Mouse (Mus musculus) CH12.LX (cell line): Measurements from ENCODE around the gene Gm13285. TPM values are rescaled to one million over a fixed set of nuclear protein-coding genes. Genes with fewer than 3 reads are reported as not detected.
"Not testable (repeated sequence)": the region's sequence is repeated elsewhere in the genome, so short reads cannot be mapped to it uniquely, and the experiment has no call there.

Experiments used
- DNase-seq: peaks from one replicate; pipeline ENCODE4 v3.0.0-alpha.2; 2013; ENCODE audit errors: extremely low read depth
- H3K27ac ChIP-seq: 2 replicates; pipeline ENCODE4 v1.5.1; 2012; ENCODE audit warnings: low read depth, mild to moderate bottlenecking, control low read depth, moderate library complexity; ENCODE audit not compliant: insufficient read depth
- H3K27me3 ChIP-seq: replicated peaks from 2 replicates; pipeline ENCODE3; 2012; ENCODE audit warnings: inconsistent platforms
- H3K36me3 ChIP-seq, 2 experiments: replicated peaks in 1 of 2; 2 replicates each; pipeline versions ENCODE3 to v1.6.1; 2012; ENCODE audit warnings: inconsistent platforms in 1 of 2, low read length in 1 of 2, mild to moderate bottlenecking in 1 of 2, mixed read lengths in 1 of 2, moderate library complexity in 1 of 2; ENCODE audit not compliant: control insufficient read depth in 1 of 2, insufficient read depth in 1 of 2
- H3K4me1 ChIP-seq, 2 experiments: 2 replicates each; pipeline ENCODE4 v1.6.1; 2012; ENCODE audit warnings: inconsistent platforms in 1 of 2, moderate library complexity in 1 of 2; ENCODE audit not compliant: insufficient read depth in 2 of 2, control insufficient read depth in 1 of 2
- H3K4me2 ChIP-seq: 2 replicates; pipeline ENCODE4 v1.6.1; 2012; ENCODE audit warnings: low read depth, mild to moderate bottlenecking, control low read depth; ENCODE audit not compliant: poor library complexity, insufficient read depth, severe bottlenecking
- H3K4me3 ChIP-seq, 3 experiments: fragments of 150-350 bp in 1 of 3; sonication (generic) in 1 of 3; replicated peaks in 1 of 3; 2 replicates each; pipeline versions ENCODE3 to v1.5.1; 2011 to 2012; ENCODE audit warnings: low read depth in 2 of 3, low read length in 2 of 3, mild to moderate bottlenecking in 2 of 3, moderate library complexity in 2 of 3, control low read depth in 1 of 3, improper control_type of control experiment in 1 of 3, inconsistent platforms in 1 of 3, mixed read lengths in 1 of 3; ENCODE audit not compliant: poor library complexity in 1 of 3
- H3K79me2 ChIP-seq: replicated peaks from 2 replicates; pipeline ENCODE4 v1.6.1; 2012; ENCODE audit warnings: mild to moderate bottlenecking, moderate library complexity; ENCODE audit not compliant: control insufficient read depth, poor library complexity, insufficient read depth, severe bottlenecking; ENCODE audit errors: extremely low read depth
- H3K9ac ChIP-seq: 2 replicates; pipeline ENCODE4 v1.6.1; 2012; ENCODE audit warnings: low read depth, mild to moderate bottlenecking, control low read depth, moderate library complexity; ENCODE audit not compliant: insufficient read depth
- H3K9me3 ChIP-seq: replicated peaks from 2 replicates; pipeline ENCODE3; 2012; ENCODE audit warnings: low read length, inconsistent platforms, mixed read lengths
- BHLHE40 ChIP-seq: IDR thresholded peaks from 2 replicates; pipeline ENCODE4 v1.6.1; 2011; ENCODE audit warnings: mild to moderate bottlenecking, low read depth, low read length, improper control_type of control experiment
- CTCF ChIP-seq, 2 experiments: IDR thresholded peaks in 1 of 2; conservative IDR thresholded peaks in 1 of 2; 2 replicates each; pipeline ENCODE4 v1.5.1; 2011 to 2012; ENCODE audit warnings: low read depth in 2 of 2, low read length in 2 of 2, improper control_type of control experiment in 1 of 2, inconsistent platforms in 1 of 2, mild to moderate bottlenecking in 1 of 2, moderate library complexity in 1 of 2
- EP300 ChIP-seq: IDR thresholded peaks from 2 replicates; pipeline ENCODE4 v1.6.1; 2011; ENCODE audit warnings: low read length, improper control_type of control experiment
- GABPA ChIP-seq: IDR thresholded peaks from 2 replicates; pipeline ENCODE4 v1.6.1; 2012; ENCODE audit warnings: low read depth, low read length, improper control_type of control experiment, inconsistent platforms; ENCODE audit not compliant: insufficient replicate concordance
- IRF4 ChIP-seq: IDR thresholded peaks from 2 replicates; pipeline ENCODE4 v1.6.1; 2014; ENCODE audit warnings: low read depth, mild to moderate bottlenecking, inconsistent platforms, low read length, improper control_type of control experiment
- JUND ChIP-seq: conservative IDR thresholded peaks from 2 replicates; pipeline ENCODE4 v1.6.1; 2011; ENCODE audit warnings: low read depth, low read length, improper control_type of control experiment
- MAFK ChIP-seq: IDR thresholded peaks from 2 replicates; pipeline ENCODE4 v1.6.1; 2011; ENCODE audit warnings: low read length, improper control_type of control experiment; ENCODE audit not compliant: insufficient replicate concordance
- MAZ ChIP-seq: IDR thresholded peaks from 2 replicates; pipeline ENCODE4 v1.6.1; 2012; ENCODE audit warnings: low read depth, mild to moderate bottlenecking, inconsistent platforms, low read length, improper control_type of control experiment, moderate library complexity
- MXI1 ChIP-seq: IDR thresholded peaks from 2 replicates; pipeline ENCODE4 v1.6.1; 2011; ENCODE audit warnings: mild to moderate bottlenecking, low read depth, low read length, improper control_type of control experiment
- MYC ChIP-seq: IDR thresholded peaks from 2 replicates; pipeline ENCODE4 v1.6.1; 2011; ENCODE audit warnings: low read depth, mild to moderate bottlenecking, improper control_type of control experiment, low read length
- NELFE ChIP-seq: IDR thresholded peaks from 2 replicates; pipeline ENCODE4 v1.6.1; 2011; ENCODE audit warnings: low read depth, low read length, improper control_type of control experiment
- POLR2A ChIP-seq: IDR thresholded peaks from 2 replicates; pipeline ENCODE4 v1.6.1; 2011; ENCODE audit warnings: low read depth, mild to moderate bottlenecking, improper control_type of control experiment, low read length
- POLR2AphosphoS2 ChIP-seq: IDR thresholded peaks from 2 replicates; pipeline ENCODE4 v1.6.1; 2011; ENCODE audit warnings: low read depth, low read length, improper control_type of control experiment
- RCOR1 ChIP-seq: conservative IDR thresholded peaks from 2 replicates; pipeline ENCODE4 v1.6.1; 2012; ENCODE audit warnings: low read depth, mild to moderate bottlenecking, inconsistent platforms, low read length, improper control_type of control experiment
- SIN3A ChIP-seq: IDR thresholded peaks from 2 replicates; pipeline ENCODE4 v1.6.1; 2012; ENCODE audit warnings: low read length, improper control_type of control experiment, inconsistent platforms
- SMC3 ChIP-seq: IDR thresholded peaks from 2 replicates; pipeline ENCODE4 v1.6.1; 2011; ENCODE audit warnings: low read depth, low read length, improper control_type of control experiment
- UBTF ChIP-seq: IDR thresholded peaks from 2 replicates; pipeline ENCODE4 v1.6.1; 2012; ENCODE audit warnings: low read depth, mild to moderate bottlenecking, inconsistent platforms, low read length, improper control_type of control experiment, moderate library complexity
- ZNF384 ChIP-seq: IDR thresholded peaks from 2 replicates; pipeline ENCODE4 v1.6.1; 2012; ENCODE audit warnings: low read depth, low read length, improper control_type of control experiment, inconsistent platforms
- dilution Hi-C: fragments of 300-500 bp; cut with MboI; formaldehyde crosslinking; loops from 2 replicates; pipeline ENCODE4 v1.14.3; 2020; ENCODE audit warnings: low sequenced_read_pairs; ENCODE audit not compliant: extremely low pct_unique_long_range_greater_than_20kb, extremely low pct_ligation_motif_present
- in situ Hi-C: fragments of 300-500 bp; cut with MboI; formaldehyde crosslinking; loops from 3 replicates; pipeline ENCODE4 v1.14.3; 2019; ENCODE audit warnings: low sequenced_read_pairs, low pct_ligation_motif_present, low pct_unique_long_range_greater_than_20kb, mixed read lengths
- polyA plus RNA-seq: library from polyadenylated mRNA; unstranded; fragments of >175 nt; gene quantifications from 2 replicates; pipeline ENCODE4 v1.2.1, GENCODE M21; 2012; ENCODE audit warnings: low read depth; ENCODE audit not compliant: insufficient read length
- total RNA-seq, 2 experiments: library from RNA; depleted of rRNA; stranded (reverse); fragments of 300-350 nt in 1 of 2; fragments of >200 nt in 1 of 2; gene quantifications; 2 replicates each; pipeline ENCODE4 v1.2.3; 2012 to 2014

The Gm13285 gene
- total and polyA plus RNA-seq, 3 experiments: not detected

DNA sequence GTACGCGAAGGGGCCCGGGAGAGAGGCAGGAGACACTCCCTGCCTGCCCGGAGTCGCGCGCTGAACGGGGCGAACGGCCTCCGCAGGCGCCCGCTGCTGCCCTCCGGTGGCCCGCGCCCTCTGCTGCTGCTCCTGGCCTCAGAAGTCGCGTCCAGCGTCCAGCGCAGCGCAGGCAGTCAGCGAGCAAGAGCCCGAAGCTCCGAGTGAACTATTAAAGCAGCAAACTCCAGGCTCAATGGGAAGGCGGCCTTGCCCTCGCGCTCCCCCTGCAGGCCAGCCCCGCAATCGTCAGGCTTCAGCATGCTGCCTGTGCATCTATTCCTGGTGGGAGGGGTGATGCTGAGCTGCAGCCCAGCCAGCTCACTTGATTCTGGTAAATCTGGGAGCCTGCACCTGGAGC, 3.5 kb downstream of the Gm13285 start, which contains the start of gene Gm13287:
Gm13287 (plus strand) TSS at position 301 of the 400 bp plus-strand sequence.
- H3K4me2 ChIP-seq: peak within 1 kb of the TSS; percentile 32; the same call in 1 of the 2 replicates
- peaks cover 11% of the 10 kb centered on the region for H3K27me3 ChIP-seq
- H3K36me3 ChIP-seq, H3K4me1 ChIP-seq, dilution Hi-C loops, H3K9ac ChIP-seq, H3K79me2 ChIP-seq, DNase-seq, H3K27ac ChIP-seq, in situ Hi-C loops, H3K4me3 ChIP-seq, H3K9me3 ChIP-seq: not testable (repeated sequence)

DNA sequence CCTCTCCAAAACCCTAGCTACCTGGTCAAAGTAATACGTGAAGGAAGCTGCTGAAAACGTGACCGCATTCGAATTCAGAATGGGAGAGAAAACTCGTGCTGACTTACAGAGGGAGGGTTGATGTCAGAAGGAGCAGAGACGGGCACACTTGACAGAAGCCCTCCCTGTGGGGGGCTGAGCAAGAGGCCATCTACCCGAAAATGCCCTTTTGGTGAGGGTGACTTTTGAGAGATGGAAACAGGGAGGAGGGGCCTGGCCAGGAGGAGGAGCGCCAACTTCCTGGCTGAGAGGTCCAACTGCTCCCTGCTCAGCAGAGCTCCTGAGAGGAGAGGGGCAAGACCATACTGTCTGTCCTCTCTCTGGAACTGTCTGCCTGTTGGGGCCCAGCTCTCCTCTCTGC, 5.8 kb downstream of the Gm13285 start, which contains the start of gene Gm13288:
Gm13288 (plus strand) TSS at position 301 of the 400 bp plus-strand sequence.
- H3K9me3 ChIP-seq, H3K4me1 ChIP-seq, H3K79me2 ChIP-seq, H3K36me3 ChIP-seq, in situ Hi-C loops, H3K9ac ChIP-seq, H3K27ac ChIP-seq, DNase-seq, dilution Hi-C loops, H3K4me2 ChIP-seq: not testable (repeated sequence)
- Histone ChIP-seq H3K4me3 (peak within 1 kb of the TSS in 1 of 3 experiments; percentile 25), H3K27me3 (peaks cover 30% of the 10 kb centered on the region)

DNA sequence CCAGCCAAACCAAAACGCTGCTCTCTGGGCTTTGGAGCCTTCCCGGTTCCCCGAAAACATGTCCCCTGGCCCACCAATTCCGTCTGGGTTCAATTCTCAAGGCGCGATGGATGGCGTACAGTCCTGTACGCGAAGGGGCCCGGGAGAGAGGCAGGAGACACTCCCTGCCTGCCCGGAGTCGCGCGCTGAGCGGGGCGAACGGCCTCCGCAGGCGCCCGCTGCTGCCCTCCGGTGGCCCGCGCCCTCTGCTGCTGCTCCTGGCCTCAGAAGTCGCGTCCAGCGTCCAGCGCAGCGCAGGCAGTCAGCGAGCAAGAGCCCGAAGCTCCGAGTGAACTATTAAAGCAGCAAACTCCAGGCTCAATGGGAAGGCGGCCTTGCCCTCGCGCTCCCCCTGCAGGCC, 6.3 kb downstream of the Gm13285 start:
- H3K79me2 ChIP-seq, H3K9ac ChIP-seq, H3K9me3 ChIP-seq, in situ Hi-C loops, H3K4me2 ChIP-seq, H3K4me1 ChIP-seq, DNase-seq, dilution Hi-C loops, H3K27ac ChIP-seq, H3K36me3 ChIP-seq: not testable (repeated sequence)
- Histone ChIP-seq H3K4me3 (peak overlapping the region in 1 of 3 experiments; percentile 25), H3K27me3 (peaks cover 36% of the 10 kb centered on the region)

DNA sequence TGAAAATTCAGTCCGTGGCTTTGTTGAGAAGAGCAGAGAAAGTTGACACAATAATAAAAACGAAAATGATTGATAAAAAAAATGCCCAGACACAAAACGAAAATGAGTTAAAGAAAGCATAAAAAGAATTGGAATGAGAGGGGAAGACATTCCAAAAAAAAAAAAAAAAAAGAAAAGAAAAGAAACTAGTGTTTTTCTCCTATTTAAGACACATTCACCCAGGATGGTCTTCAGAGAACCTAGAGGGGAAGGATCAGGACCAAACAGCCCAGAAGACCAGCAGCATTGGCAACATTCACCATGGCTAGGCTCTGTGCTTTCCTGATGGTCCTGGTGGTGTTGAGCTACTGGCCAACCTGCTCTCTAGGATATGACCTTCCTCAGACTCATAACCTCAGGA, 16.5 kb downstream of the Gm13285 start, which contains the start of gene Ifna7:
Ifna7 (plus strand) TSS at position 301 of the 400 bp plus-strand sequence.
- no peak within 1 kb of the TSS for H3K4me2 ChIP-seq
- H3K27ac ChIP-seq: no peak within 1 kb of the TSS
- in situ Hi-C loops: no loop called here

More for the DNA sequence above, 16.5 kb downstream of the Gm13285 start, which contains the start of gene Ifna7:
- Histone ChIP-seq H3K27me3 (peaks cover 46% of the 10 kb centered on the region), H3K4me3 (no peak within 1 kb of the TSS), H3K9ac (no peak within 1 kb of the TSS), H3K9me3 (peaks cover 10% of the 10 kb centered on the region), H3K4me1 (no peaks in the 10 kb centered on the region), H3K79me2 (no peaks in the 10 kb centered on the region), H3K36me3 (no peaks in the 10 kb centered on the region)
- DNase-seq: no peak
- TF ChIP-seq JUND (no peak), IRF4 (no peak), EP300 (no peak), MAZ (no peak), BHLHE40 (no peak), RCOR1 (no peak), SIN3A (no peak), SMC3 (no peak), NELFE (no peak), UBTF (no peak), ZNF384 (no peak), POLR2A (no peak), MYC (no peak), MAFK (no peak), MXI1 (no peak), GABPA (no peak), POLR2AphosphoS2 (no peak), CTCF (conservative IDR thresholded peaks at IDR 0.05 in 1 of 2, IDR thresholded peaks at IDR 0.05 in 1 of 2; ENCODE audit: low read depth in 2 of 2, low read length in 2 of 2) (no peak)
- dilution Hi-C loops: no loop called here
